Mouse (Mus musculus) kidney, postnatal 10 days (tissue): ENCODE measurements around the gene Usp2.
"Not testable (repeated sequence)": the region's sequence is repeated elsewhere in the genome, so short reads cannot be mapped to it uniquely, and the experiment has no call there.

ENCODE experiments used
- DNase-seq: peaks from one replicate; pipeline ENCODE4 v3.0.0; 2021; ENCODE audit warnings: mixed read lengths

Gene Usp2

DNA sequence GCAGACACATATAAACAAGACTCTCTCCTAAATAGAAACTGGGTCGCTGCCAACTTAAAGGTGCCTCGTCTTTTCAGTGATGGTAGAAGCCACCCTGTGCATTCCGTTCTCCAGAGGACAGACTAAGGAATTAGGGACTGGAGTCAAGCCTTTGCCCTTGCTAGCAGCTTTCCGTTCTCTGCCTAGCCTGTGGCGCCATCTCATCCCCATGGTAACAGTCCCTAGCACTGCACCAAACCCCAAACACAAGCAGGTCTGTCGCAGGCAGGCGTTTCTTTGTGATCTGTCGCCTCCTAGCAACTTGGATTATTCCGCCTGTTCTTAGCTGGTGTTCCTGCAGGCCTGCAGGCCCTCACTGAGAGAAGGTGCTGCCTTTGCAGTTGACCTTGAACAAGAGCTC, 29.7 kb downstream of the Usp2 start:
- no peak for DNase-seq

DNA sequence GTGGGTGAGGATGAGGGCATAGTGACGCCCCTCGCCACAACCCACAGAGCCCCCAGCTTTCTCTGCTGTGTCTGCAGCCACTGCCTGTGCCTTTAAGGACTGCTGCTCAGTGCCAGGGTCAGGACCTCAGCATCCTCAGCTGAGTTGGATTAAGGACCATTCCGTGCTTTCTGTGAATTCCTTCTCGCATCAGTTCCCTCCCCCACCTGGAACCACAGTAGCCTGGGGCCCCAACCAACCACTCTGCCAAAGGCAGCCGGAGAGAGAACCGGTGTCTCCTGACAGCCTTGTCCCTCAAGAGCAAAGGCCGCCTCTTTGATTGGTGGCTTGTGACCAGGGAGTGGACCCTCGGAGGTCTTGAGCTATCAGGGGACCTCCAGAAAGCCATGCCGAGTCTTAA, 34.7 kb downstream of the Usp2 start, which contains the start of gene Mfrp:
Gene Mfrp, plus strand, starts transcription at position 240 of the 400 bp plus-strand sequence.
- no peak for DNase-seq

DNA sequence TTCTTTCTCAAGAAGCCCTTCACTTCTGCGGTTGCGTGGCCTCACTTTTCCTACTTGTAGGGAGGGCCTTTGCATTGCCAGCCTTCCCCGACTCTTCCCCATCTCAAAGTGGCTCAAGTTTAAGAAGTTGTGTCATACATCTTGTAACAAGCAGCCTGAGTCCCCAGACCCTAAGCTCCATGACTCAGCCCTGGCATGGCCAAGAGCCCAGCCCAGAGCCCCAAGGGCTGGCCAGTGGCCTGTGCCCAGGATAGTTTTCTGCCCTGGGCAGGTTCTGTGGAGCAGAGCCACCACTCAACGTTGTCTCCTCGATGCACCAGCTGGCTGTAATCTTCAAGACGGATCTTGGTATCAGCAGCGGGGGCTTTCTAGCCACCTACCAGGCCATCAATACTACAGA, 38.1 kb downstream of the Usp2 start:
- no peak for DNase-seq

DNA sequence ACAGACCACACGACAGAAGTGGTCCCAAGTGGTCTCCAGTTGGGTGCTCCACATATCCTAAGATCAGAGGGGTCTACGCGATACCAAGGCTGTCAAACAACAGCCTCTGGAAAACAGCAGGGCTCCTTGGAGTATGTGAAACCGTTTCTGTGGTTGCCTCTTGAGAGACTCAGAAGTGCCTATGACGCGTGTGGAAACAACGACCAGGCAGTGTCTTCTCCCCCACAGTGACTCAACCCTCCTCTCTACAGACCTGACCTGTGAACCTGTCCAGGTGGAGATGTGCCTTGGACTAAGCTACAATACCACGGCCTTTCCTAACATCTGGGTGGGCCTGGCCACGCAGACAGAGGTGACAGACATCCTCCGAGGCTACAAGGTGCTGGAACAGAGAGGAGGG, 39.0 kb downstream of the Usp2 start:
- DNase-seq, result no peak

DNA sequence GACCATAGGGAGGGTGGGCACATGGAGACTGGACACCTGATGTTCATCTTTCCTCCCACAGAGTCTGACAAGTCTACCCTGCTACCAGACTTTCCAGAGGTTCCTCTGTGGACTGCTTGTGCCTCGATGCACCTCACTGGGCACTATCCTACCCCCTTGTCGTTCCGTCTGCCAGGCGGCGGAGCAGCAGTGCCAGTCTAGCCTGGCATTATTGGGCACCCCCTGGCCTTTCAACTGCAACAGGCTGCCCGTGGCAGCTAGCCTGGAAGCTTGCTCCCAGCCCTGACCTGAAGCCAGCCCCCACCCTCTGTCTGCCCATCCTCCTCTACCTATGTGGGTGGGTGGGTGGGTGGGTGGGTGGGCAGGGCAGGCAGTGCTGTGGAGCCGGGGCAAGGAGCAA, 39.4 kb downstream of the Usp2 start:
- DNase-seq, result no peak

DNA sequence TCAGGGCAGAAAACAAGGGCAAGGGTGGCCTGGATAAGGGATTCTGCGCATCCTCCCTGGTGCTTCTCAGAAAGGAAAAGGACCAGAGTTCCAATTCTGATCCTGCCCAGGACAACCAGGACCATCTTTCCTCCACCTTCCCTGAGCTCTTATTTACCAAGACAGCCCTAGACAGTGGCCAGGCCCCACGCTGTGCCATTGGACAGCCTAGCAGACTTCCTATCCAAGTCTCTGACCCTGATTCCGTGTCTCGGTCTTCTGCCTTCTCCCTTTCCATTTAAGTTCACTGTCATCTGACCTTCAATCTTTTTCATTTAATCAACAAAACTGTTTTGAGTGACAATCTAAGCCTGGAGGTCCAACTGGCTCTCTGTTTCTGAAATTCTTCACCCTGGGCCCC, 39.8 kb downstream of the Usp2 start:
- DNase-seq, result no peak

DNA sequence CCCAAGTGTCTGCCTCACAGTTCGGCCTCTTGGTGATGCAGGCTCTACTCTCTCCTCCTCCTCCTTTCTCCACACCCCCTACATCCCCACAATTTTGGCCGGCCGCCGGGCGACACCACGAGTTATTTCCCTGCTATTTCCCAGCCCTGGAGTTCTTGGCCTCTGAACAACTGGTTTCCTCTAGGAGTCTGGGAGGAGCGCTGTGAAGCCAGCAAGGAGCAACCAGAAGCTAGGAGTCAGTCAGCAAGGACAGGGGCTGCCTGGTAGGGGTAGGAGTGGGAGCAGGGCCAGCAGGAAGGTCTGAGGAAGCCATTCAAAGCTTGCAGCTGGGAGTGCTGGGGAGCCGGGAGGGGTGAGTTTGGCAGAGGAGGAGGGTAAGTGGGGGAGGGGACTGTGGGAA, 40.3 kb downstream of the Usp2 start, which contains the start of gene C1qtnf5:
Gene C1qtnf5, plus strand, starts transcription at position 136 of the 400 bp plus-strand sequence.
- DNase-seq, result peak; percentile 94

DNA sequence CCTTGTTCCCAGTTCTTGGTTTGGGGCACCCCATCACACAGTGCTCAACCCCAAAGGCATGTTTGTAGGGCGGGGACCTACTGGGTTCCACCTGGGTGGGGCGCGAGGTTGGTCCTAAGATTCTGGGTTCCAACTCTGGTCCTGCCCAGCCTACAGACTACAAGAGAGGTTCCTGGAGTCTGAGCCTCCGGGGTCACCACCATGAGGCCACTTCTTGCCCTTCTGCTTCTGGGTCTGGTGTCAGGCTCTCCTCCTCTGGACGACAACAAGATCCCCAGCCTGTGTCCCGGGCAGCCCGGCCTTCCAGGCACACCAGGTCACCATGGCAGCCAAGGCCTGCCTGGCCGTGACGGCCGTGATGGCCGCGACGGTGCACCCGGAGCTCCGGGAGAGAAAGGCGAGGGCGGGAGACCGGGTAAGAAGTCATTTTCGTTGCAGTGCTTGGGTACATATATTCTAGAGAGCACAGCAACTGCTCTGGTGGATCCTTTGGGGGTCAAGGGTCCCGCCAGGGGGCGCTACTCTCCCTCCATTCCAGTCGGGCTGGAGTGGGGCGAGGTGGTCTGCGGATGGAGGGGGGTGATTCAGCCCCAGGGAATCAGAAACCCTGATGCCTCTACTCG, 40.8 kb downstream of the Usp2 start:
- peak; percentile 80 for DNase-seq

DNA sequence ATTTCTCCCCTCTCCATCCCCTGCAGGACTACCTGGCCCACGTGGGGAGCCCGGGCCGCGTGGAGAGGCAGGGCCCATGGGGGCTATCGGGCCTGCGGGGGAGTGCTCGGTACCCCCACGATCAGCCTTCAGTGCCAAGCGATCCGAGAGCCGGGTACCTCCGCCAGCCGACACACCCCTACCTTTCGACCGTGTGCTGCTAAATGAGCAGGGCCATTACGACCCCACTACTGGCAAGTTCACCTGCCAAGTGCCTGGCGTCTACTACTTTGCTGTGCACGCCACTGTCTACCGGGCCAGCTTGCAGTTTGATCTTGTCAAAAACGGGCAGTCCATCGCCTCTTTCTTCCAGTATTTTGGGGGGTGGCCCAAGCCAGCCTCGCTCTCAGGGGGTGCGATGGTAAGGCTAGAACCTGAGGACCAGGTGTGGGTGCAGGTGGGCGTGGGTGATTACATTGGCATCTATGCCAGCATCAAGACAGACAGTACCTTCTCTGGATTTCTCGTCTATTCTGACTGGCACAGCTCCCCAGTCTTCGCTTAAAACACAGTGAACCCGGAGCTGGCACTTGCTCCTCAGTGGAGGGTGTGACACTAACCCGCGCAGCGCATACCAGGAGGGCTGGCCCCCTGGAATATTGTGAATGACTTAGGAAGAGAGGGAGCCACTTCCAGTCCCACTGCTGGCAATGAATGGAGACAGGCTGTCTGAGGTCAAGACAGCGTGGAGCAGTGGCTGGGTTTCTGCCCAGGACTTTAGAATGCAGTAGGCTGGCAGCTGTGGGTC, 41.6 kb downstream of the Usp2 start:
- no peak for DNase-seq

DNA sequence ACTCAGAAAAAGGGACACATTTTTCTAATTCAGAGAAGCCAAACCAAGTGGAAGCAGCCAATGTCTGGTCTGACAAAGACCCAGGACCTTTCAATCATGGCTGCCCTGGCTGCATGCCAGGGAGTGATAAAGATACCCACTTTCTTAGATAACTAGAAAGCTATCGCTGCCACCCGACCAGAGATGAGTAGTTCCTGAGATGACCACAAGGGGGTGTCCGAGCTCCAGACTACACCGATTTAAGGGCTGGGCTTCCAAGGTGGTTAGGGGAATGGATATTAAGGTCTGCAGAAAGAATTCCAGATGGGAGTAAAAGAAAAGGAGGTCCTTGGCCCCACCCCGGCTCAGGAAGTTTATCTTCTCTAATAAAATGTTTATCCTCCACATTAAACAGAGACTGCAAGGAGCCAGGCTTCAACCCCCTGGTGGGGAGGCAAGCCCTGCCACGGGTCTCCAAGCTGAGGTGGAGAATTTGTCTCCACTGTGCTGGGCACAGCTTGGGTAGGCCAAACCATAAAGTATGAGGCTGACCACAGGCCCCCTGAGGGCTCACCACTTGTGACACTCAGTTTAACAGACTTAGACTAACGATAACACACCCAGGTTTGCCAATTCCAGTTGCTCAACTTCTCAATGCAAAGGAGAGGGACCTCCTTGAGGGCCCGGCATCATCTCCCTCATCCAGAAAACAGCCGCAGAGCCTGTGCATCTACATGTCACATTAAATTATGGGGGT, 42.7 kb downstream of the Usp2 start:
- DNase-seq, result peak; percentile 87

DNA sequence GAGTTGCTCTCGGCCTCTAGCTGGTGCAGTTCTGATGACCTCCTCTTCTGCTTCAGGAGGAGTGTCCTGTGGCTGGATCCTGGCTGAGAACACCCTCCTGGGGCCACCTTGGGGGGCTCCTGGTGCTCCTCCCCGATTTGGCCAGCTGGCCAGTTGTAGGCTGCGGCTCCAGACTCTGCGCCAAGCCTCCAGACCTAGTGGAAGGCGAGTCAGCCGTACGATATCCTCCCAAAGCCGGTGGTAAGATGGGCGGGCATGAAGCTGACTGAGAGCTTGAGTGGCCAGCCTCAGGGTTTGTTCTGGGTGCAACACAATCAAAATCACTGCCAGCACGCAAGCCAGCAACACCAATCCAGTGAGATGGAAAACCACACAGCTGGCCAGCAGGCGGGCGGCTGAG, 45.1 kb downstream of the Usp2 start:
- not testable (repeated sequence) for DNase-seq

DNA sequence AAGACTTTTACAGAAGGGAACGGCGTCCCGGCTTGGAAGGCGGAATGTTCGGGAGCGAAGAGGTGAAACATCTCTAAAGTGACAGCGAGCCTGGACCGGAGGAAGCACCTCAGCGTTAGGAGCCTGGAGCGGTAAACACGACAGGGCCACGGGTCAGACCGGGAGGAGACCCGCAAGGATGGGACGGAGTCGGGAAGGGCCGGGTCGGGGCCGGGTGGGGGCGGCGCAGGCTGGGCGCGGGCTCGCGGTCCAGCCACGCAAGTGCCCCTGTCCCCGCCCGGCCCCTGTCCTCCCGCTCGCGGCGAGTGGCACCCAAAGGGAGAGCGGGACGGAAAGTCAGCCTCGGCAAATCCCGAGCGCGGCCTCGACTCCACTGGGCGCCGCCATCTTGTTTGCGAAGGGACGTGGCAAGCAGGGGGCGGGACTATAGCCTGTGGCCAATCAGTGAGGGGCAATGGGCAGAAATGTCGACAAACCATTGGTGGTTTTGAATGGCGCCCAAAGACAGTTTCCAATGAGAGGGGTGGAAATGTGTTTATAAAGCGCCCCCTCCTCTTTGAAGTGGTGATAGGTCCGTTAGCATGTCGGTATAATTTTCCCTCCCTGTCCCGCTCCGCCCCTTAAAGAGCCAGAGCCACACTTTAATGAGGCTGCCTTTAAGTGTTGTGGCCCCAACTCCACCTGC, 46.4 kb downstream of the Usp2 start, which contains the start of the genes Gm49380 and Rnf26:
Gene Gm49380, minus strand, starts transcription at position 396 of the 685 bp plus-strand sequence.
Gene Rnf26, minus strand, starts transcription at position 413 of the 685 bp plus-strand sequence.
- peak; percentile 97 for DNase-seq

DNA sequence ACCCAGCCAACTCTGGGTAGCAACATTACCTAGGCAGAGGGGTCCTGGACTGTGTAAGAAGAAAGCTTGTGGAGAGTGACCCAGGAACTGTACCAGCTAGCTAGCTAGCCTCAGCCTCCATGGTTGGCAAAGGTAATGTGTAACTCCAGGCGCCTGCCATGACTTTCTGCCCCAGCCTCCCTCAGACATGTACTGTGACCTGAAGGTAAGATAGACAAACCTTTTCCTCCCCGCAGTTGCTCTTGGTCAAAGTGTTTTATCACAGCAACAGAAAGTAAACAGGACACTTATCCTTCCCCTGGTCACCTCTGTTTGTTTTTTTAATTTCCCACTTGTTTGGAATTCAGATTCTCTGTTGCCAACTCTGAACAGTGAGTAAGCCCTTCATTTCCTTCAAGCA, 47.6 kb downstream of the Usp2 start:
- no peak for DNase-seq

DNA sequence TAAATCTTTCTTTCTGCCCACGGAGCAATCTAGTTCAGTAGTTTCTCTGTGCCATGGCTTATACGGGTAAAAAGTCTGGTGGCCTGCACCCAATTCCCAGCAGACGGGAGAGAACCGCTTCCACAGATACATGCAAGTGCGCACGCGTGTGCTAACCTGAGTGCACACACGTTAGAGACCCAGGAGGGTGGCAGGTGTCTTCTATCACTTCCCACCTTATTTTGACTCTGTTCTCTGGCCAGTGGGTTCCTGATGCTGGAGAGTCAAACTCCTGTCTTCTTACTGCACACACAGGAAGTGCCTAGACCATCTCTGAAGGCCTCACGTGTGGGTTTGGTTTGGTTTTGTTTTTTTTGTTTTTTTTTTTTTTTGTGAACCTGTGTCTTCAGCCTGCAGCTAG, 48.8 kb downstream of the Usp2 start:
- DNase-seq, result no peak

DNA sequence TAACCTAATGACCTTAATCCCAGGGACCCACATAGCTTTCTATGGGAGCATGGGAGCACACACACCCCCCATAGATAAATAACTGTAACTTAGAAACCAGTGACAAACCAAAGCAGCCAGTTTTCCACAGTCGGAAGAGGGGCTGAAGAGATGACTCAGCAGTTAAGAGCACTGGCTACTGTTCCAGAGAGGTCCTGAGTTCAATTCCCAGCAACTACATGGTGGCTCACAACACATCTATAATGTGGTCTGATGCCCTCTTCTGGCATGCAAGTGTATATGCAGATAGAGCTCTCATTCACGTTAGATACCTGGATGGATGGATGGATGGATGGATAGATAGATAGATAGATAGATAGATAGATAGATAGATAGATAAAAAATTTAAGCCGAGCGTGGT, 49.4 kb downstream of the Usp2 start:
- no peak for DNase-seq

DNA sequence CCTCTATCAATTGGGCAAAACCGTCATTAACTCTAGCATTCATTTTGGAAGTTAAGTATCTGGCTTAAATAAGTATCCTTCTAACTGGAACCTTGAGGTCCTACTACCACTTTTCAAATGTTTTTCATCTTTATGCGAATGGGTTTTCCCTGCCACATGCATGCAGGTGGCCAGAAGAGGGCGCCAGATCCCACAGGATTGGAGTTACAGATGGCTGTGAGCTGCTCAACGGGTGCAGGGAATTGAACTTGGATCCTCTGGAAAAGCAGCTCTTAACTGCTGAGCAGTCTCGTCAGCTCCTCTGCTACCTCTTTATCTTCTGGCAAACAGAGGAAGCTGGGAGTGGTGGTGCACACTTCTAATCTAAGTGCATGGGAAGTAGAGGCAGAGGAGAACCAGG, 52.2 kb downstream of the Usp2 start:
- DNase-seq, result peak; percentile 67

DNA sequence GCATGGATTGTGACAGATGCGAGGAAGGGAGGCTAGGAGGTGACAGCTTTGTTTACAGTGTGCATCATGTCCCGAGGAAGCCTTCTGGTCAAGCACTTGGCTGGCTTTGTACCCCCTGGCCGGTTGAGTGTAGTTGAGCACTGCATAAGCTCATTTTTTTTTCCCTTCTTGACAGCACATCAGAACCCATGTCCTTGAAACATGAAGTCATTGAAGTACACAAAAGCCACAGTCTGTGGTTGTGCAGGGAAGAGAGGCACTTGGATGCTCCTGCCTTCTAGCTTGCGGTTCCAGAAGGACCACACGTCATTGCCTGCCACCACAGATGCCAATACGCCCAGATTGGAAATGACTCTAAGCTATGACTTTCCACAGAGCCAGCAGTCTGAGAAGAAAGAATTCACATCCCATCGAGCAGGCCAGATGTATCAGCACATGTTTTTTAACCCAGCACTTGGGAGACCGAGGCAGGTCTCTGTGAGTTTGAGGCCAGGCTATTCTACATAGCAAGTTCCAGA, 53.2 kb downstream of the Usp2 start:
- DNase-seq, result no peak

DNA sequence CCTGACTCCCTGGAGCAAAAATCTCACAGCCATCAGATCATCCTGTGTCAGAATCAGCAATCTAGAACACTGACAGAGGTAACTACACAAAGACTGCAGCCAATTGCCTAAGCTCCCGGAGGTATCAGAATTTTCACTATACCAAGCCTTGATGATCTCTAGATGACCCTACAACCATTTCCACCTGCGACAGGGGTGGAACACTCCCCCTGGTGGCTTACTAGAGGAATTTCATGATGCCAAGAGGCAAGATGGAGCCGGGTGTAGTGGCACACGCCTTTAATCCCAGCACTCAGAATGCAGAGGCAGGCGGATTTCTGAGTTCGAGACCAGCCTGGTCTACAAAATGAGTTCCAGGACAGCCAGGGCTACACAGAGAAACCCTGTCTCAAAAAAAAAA, 57.5 kb downstream of the Usp2 start:
- DNase-seq, result no peak

DNA sequence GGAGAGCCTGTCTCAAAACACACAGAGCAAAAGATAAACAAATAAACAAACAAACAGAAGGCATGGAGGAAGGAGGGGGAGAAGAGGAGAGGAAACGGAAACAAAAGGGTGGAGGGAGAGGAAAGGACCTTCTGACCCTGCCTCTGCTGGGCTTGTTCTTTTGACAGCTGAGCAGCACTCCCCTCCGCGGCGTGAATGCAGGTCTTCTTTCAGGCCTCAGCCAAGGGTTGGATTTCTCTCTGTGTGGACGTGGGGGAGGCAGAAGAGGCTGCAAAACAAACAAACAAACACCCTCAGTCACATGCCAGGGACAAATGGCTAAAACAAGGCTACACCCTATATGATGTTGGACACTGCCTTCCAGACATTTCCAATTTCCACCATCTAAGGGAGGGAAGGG, 58.2 kb downstream of the Usp2 start:
- DNase-seq, result no peak

DNA sequence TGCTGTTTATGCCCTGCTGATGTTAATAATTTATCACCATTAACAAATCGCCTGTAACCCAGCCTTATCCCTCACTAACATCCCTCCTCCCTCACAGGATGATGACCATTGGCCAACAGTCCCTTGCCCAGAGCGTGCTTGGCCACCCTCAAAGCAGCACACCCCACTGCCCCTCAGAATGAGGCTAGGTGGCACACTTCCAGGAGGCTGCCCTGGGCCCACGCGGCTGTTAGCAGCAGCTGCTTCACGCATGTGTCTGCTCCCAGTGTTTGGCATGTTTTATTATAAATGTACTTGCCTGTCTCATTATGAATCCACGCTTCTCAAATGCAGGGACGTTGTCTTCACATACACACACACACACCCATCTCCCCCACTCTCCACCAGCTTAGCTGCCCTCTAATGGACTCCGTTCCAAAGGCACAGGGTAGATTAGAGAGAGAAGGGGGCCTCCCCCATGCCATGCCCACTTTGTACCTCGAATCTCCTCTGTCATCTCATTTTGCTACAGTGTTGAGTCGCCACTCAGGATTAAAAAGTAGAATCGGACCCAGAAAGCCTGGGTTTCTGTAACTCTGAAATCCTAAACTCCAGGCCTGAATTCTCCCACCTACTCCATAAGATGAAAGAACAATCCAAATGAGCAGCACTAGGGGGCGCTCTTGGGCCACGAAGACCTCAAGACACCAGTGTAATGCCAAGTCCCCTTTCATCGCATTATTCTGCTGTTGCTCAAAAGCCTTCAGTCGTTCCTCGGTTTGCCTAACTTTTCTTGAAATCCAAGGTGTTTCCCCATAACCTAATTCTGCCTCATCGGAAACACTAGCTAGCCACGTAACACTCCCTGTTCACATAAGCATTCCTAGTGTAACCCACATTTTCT, 59.0 kb downstream of the Usp2 start:
- DNase-seq, result peak; percentile 95

DNA sequence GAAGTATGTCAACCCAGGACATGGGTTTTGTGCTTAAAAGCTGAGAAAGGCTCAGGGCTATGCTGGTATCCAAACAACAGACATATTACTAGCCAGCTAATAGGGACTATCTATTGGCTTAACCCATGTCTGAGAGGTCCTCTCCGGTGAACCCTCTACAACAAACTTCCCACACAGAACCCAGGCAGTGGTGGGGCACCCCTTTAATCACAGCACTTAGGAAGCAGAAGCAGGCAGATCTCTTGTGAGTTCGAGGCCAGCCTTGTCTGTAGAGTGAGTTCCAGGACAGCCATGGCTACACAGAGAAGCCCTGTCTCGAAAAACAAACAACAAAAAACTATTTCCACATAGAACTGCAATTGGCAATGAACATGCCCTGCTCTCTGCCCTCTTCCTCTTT, 59.9 kb downstream of the Usp2 start:
- DNase-seq, result no peak

DNA sequence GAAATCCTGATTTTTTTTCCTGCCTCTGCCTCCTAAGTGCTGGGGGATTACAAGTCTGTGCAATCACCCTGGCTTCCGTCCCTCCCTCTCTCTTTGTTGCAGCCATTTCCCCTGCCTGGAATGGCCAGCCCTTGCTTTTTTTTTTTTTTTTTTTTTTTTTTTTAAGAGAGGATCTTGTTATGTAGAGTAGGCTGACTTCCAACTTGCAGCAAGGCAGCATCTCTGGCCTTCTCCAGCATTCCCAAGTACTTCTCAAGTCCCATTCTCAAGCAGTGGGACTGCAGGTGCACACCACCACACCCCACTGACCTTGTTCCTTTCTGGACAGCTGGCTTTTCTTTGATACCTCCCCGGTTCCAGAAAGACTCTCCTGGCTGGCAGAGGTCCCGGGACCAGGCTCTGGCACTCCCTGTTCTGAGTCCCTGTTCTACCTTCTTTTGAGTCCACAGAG, 60.6 kb downstream of the Usp2 start:
- DNase-seq, result no peak
